Mouse (Mus musculus) small intestine, adult 2 months (tissue): Measurements from ENCODE around the gene Zfp804a.

Experiments
- CTCF ChIP-seq: fragments of 200-500 bp; IDR thresholded peaks from 2 replicates; pipeline ENCODE4 v1.5.1; 2012; ENCODE audit warnings: low read depth, mild to moderate bottlenecking, control low read depth, inconsistent platforms, low read length, moderate library complexity, mixed read lengths; ENCODE audit not compliant: insufficient replicate concordance, insufficient read length; ENCODE audit errors: extremely low read depth
- POLR2A ChIP-seq: fragments of 200-500 bp; IDR thresholded peaks from 2 replicates; pipeline ENCODE4 v1.6.1; 2012; ENCODE audit warnings: low read depth, mild to moderate bottlenecking, control low read depth, inconsistent platforms, low read length, moderate library complexity

- TF ChIP-seq POLR2A (no peak), CTCF (no peak)
These were observed 14.9 kb downstream of the Zfp804a start for GRCm38 (mm10) chr2:82067912-82068311.
